Mouse (Mus musculus): ENCODE data around the gene Ptgfrn.

GRCm38 (mm10) chr3:101144366-101144948 lies 34.4 kb upstream of the Ptgfrn start:
- TF ChIP-seq CTCF (IDR thresholded peaks at IDR 0.05; ENCODE audit: low read depth) (no peak), EP300 (IDR thresholded peaks at IDR 0.05; ENCODE audit: low read depth) (no peak)

All from liver, postnatal 0 days (tissue).